Mouse (Mus musculus): Measurements from ENCODE around the gene 4930442H23Rik. TPM values are rescaled to one million over a fixed set of nuclear protein-coding genes. Genes with fewer than 3 reads are reported as not detected.
A peak's percentile ranks its signal among the peaks of the same experiment; 100 is the strongest.
"Not testable (repeated sequence)": the region's sequence is repeated elsewhere in the genome, so short reads cannot be mapped to it uniquely, and the experiment has no call there.

4930442H23Rik gene
- total and polyA plus RNA-seq, 2 experiments from 2014 or later = 0.24 TPM; not detected in 1

DNA sequence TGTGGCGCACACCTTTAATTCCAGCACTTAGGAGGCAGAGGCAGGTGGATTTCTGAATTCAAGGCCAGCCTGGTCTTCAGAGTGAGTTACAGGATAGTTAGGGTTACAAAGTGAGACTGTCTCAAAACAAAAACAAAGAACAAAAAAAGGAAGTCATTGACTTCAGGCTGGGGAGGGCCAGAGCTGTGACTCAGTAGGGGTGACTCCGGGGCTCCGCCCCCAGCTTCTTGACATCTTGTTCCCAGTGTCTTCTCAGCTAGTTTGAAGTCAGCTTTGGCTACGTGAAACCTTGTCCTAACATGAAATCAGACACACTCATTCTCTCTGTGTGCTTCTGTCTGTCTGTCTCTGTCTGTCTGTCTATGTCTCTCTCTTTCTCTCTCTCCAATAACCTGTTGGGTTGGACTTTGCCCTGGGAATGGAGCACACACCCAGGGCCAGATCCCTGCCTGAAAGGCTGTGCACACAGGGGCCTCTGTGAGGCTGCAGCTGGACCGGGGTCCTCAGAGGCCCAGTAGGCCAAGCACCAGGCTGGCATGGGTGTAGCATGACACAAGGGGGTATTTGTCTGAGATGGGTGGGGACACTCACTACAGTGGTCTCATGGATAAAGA, 37.9 kb upstream of the 4930442H23Rik start:
- no peak overlapping the region for H3K4me2 ChIP-seq (ENCODE audit: low read depth)
- no peaks in the 10 kb centered on the region for H3K27me3 ChIP-seq (ENCODE audit: insufficient read depth, low read length)
- no peak for TF ChIP-seq CTCF (IDR thresholded peaks at IDR 0.05; ENCODE audit: low read depth)
- no peaks in the 10 kb centered on the region for H3K4me1 ChIP-seq (ENCODE audit: insufficient read depth)
- no peak overlapping the region for H3K27ac ChIP-seq (ENCODE audit: low read depth, low read length)
- H3K4me3 ChIP-seq (ENCODE audit: low read depth, low read length) = no peak overlapping the region
- WGBS = 89% methylated on average over 5 of the region's 5 CpGs
- ATAC-seq (no peak), DNase-seq (no peak)
- peaks cover 62% of the 10 kb centered on the region for H3K36me3 ChIP-seq (ENCODE audit: insufficient read depth)
- no peaks in the 10 kb centered on the region for H3K9me3 ChIP-seq (ENCODE audit: low read length)
- H3K9ac ChIP-seq = no peak overlapping the region

DNA sequence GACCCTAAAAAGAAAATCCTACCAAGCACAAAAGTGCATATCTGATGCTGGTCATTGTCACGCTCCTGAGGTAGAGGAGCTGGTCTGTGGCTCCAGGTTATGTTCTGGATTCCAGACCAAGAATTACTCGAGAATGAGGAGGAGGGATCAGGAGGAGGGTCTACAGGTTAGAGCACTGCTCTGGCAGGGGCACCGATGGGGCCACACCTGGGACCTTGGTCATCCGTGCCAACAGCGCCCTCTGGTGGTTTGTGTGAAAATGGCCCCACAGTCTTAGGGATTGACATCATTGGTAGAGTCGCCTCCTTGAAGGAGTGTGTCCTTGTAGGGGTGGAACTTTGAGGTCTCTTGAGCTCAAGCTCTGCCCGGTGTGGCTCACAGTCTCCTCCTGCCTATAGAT, 34.3 kb upstream of the 4930442H23Rik start:
- 42% methylated on average over 7 of the region's 7 CpGs for WGBS
- ATAC-seq (peak; percentile 65), DNase-seq (peak; percentile 58)
- Histone ChIP-seq H3K9me3 (ENCODE audit: low read length) (no peaks in the 10 kb centered on the region), H3K36me3 (ENCODE audit: insufficient read depth) (peaks cover 76% of the 10 kb centered on the region), H3K9ac (no peak overlapping the region), H3K4me1 (ENCODE audit: insufficient read depth) (no peaks in the 10 kb centered on the region), H3K4me2 (ENCODE audit: low read depth) (no peak overlapping the region), H3K27ac (ENCODE audit: low read depth, low read length) (no peak overlapping the region), H3K27me3 (ENCODE audit: insufficient read depth, low read length) (no peaks in the 10 kb centered on the region), H3K4me3 (ENCODE audit: low read depth, low read length) (no peak overlapping the region)
- TF ChIP-seq CTCF (IDR thresholded peaks at IDR 0.05; ENCODE audit: low read depth) = peak; percentile 80

DNA sequence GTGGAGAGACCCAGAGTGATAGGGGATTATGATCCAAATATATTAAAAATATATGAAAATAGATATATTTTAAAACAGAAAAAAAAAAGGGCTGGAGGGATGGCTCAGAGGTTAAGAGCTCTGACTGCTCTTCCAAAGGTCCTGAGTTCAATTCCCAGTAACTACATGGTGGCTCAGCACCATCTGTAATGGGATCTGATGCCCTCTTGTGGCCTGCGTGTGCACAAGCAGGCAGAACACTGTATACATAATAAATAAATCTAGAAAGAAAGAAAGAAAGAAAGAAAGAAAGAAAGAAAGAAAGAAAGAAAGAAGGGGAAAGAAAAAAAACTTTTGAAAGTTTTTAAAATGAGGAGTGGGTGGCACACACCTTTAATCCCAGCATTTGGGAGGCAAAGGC, 33.6 kb upstream of the 4930442H23Rik start:
- ATAC-seq = peak; percentile 48; the same call in 1 of the 2 replicates
- not testable (repeated sequence) for H3K9ac ChIP-seq; H3K4me1 ChIP-seq (ENCODE audit: insufficient read depth); H3K27me3 ChIP-seq (ENCODE audit: insufficient read depth, low read length); DNase-seq; H3K27ac ChIP-seq (ENCODE audit: low read depth, low read length); H3K4me3 ChIP-seq (ENCODE audit: low read depth, low read length); H3K9me3 ChIP-seq (ENCODE audit: low read length); H3K4me2 ChIP-seq (ENCODE audit: low read depth)
- 17% methylated on average over 1 of the region's 1 CpGs for WGBS
- TF ChIP-seq CTCF (IDR thresholded peaks at IDR 0.05; ENCODE audit: low read depth) = peak; percentile 59
- H3K36me3 ChIP-seq (ENCODE audit: insufficient read depth) = peaks cover 80% of the 10 kb centered on the region

GRCm38 (mm10) chr10:81216810-81217209, 33.2 kb upstream of the 4930442H23Rik start:
- Histone ChIP-seq H3K27ac (ENCODE audit: low read depth, low read length) (no peak overlapping the region), H3K4me1 (ENCODE audit: insufficient read depth) (no peaks in the 10 kb centered on the region), H3K9ac (no peak overlapping the region), H3K27me3 (ENCODE audit: insufficient read depth, low read length) (no peaks in the 10 kb centered on the region), H3K36me3 (ENCODE audit: insufficient read depth) (peaks cover 80% of the 10 kb centered on the region), H3K4me3 (ENCODE audit: low read depth, low read length) (no peak overlapping the region), H3K9me3 (ENCODE audit: low read length) (no peaks in the 10 kb centered on the region), H3K4me2 (ENCODE audit: low read depth) (no peak overlapping the region)
- TF ChIP-seq CTCF (IDR thresholded peaks at IDR 0.05; ENCODE audit: low read depth) = no peak
- DNase-seq (no peak), ATAC-seq (no peak)
- 90% methylated on average over 6 of the region's 6 CpGs for WGBS

DNA sequence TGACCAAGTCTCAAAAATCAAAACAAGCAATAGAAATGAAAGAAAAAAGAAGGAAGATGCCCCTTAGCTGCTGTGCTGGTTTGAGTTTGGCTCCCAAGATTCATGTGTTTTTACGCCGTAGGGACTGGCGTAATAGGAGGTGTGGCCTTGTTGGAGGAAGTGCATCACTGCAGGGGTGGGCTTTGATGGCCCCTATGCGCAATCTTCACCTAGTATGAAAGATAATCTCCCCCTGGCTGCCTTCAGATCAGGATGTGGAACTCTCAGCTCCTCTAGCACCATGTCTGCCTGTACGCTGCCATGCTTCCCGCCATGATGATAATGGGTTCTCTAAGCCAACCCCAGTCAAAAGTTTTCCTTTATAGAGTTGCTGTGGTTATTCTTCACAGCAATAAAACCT, 32.6 kb upstream of the 4930442H23Rik start:
- WGBS = 84% methylated on average over 6 of the region's 6 CpGs
- ATAC-seq (no peak), DNase-seq (no peak)
- H3K4me2 ChIP-seq (ENCODE audit: low read depth) = no peak overlapping the region
- H3K36me3 ChIP-seq (ENCODE audit: insufficient read depth) = peaks cover 79% of the 10 kb centered on the region
- H3K9me3 ChIP-seq (ENCODE audit: low read length) = no peaks in the 10 kb centered on the region
- H3K9ac ChIP-seq = no peak overlapping the region
- no peak for TF ChIP-seq CTCF (IDR thresholded peaks at IDR 0.05; ENCODE audit: low read depth)
- H3K27ac ChIP-seq (ENCODE audit: low read depth, low read length) = no peak overlapping the region
- no peak overlapping the region for H3K4me3 ChIP-seq (ENCODE audit: low read depth, low read length)
- H3K4me1 ChIP-seq (ENCODE audit: insufficient read depth) = no peaks in the 10 kb centered on the region
- no peaks in the 10 kb centered on the region for H3K27me3 ChIP-seq (ENCODE audit: insufficient read depth, low read length)

- WGBS = 97% methylated on average over 5 of the region's 5 CpGs
- ATAC-seq = no peak
- H3K9me3 ChIP-seq (ENCODE audit: low read length) = 0 out of 2 replicates have a peak, but pooled peaks cover 8% of the 10 kb centered on the region
- H3K4me3 ChIP-seq (ENCODE audit: low read depth, low read length) = no peak overlapping the region
- H3K9ac ChIP-seq = no peak overlapping the region
- H3K36me3 ChIP-seq (ENCODE audit: insufficient read depth) = peaks cover 90% of the 10 kb centered on the region
- DNase-seq = no peak
- no peaks in the 10 kb centered on the region for H3K27me3 ChIP-seq (ENCODE audit: insufficient read depth, low read length)
- no peak overlapping the region for H3K27ac ChIP-seq (ENCODE audit: low read depth, low read length)
- H3K4me1 ChIP-seq (ENCODE audit: insufficient read depth) = no peaks in the 10 kb centered on the region
- peak; percentile 54 for TF ChIP-seq CTCF (IDR thresholded peaks at IDR 0.05; ENCODE audit: low read depth)
- H3K4me2 ChIP-seq (ENCODE audit: low read depth) = no peak overlapping the region
These were observed 26.5 kb upstream of the 4930442H23Rik start for GRCm38 (mm10) chr10:81210154-81210553.

- peak; percentile 23 for ATAC-seq
- Histone ChIP-seq H3K27ac (ENCODE audit: low read depth, low read length) (no peak overlapping the region), H3K4me1 (ENCODE audit: insufficient read depth) (no peaks in the 10 kb centered on the region), H3K4me3 (ENCODE audit: low read depth, low read length) (no peak overlapping the region), H3K9ac (no peak overlapping the region), H3K9me3 (ENCODE audit: low read length) (no peaks in the 10 kb centered on the region), H3K36me3 (ENCODE audit: insufficient read depth) (peaks cover 40% of the 10 kb centered on the region), H3K27me3 (ENCODE audit: insufficient read depth, low read length) (no peaks in the 10 kb centered on the region), H3K4me2 (ENCODE audit: low read depth) (no peak overlapping the region)
- 71% methylated on average over 4 of the region's 4 CpGs for WGBS
- no peak for TF ChIP-seq CTCF (IDR thresholded peaks at IDR 0.05; ENCODE audit: low read depth)
- no peak for DNase-seq
These were observed 20.5 kb upstream of the 4930442H23Rik start for GRCm38 (mm10) chr10:81204137-81204536.

Measured in forebrain, postnatal 0 days (tissue).